Mouse (Mus musculus) cerebellum, postnatal 36 days (tissue): ENCODE results near the gene Nfe2.

ENCODE experiments used
- DNase-seq, 2 experiments: peaks; one replicate each; pipeline ENCODE4 v3.0.0; 2021 to 2022; ENCODE audit warnings: mixed read lengths in 2 of 2

The Nfe2 gene

DNA sequence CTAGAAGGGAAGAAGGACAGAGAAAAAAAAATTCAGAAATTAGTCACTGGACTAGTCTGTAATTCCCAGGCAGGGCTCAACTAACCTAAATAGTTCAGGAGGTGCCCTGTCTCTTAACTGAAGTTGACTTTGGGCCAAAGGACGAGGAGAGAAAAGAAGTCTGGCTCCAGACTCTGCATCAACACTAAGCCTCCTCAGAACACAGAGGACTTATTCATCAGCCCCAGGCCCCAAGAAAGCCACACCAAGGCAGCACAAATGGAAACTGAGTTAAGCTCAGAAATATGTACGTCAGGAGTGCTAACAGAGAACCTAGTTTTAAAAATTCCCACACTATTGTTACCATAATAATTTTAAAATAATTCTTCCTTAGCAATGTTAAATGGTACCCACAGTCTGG, 44.1 kb downstream of the Nfe2 start:
- no peak for DNase-seq

DNA sequence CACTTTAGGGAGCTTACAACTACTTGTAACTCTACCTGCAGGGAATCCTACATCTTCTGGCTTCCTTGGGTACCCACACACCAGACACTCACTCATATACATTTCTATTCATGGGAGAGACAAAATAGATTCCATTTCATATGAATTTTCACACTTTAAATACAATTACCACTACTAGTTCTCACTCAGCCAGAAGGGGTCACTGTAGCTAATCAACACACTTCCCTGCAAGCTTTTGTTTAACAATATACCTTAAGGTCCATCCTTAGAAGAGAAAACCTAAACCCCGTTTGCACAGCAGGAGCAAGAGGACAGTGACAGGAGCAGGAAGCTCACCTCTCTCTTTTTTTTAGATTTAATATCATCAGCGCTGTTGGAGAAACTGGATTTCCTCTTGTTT, 53.0 kb downstream of the Nfe2 start:
- no peak for DNase-seq

DNA sequence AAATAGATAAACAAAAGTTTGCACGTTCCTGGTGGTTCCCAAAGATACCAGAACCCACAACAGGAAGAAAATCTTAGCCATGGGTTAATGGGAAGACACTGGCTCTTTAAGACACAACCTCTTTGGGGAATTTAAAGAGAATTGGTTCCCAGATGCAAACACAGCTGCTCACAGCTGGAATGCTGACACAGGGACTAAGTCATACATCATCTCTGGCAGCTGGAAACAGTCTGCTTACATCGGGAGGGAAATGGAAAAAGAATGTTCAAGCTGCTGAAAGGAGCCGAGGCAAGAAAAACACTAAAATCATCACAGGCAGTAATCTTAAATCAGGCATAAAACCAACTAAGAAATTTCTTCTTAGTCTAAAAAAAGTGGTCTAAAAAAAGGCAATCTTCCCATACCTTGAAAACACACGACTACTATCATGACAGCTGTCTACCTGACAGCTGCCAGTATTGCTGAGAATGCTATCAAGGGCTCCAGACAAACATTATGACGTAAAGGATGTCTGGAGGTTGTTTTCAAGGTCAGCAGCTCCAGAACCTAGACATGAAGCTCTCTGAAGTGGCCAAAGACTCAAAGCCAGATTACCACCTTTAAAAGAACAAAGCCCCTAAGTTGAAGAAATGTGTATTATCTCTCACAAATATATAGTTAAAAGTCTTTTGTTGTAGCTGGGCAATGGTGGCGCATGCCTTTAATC, 56.0 kb downstream of the Nfe2 start:
- no peak for DNase-seq
